Mouse (Mus musculus) E14TG2a.4 (cell line): ENCODE data around the gene Pmm2.

Experiments
- CTCF ChIP-seq: conservative IDR thresholded peaks from 2 replicates; pipeline ENCODE4 v1.5.1; 2014; ENCODE audit warnings: low read length
- POU5F1 ChIP-seq: IDR thresholded peaks from 2 replicates; pipeline ENCODE4 v1.6.1; 2014; ENCODE audit warnings: low read length, borderline replicate concordance

DNA sequence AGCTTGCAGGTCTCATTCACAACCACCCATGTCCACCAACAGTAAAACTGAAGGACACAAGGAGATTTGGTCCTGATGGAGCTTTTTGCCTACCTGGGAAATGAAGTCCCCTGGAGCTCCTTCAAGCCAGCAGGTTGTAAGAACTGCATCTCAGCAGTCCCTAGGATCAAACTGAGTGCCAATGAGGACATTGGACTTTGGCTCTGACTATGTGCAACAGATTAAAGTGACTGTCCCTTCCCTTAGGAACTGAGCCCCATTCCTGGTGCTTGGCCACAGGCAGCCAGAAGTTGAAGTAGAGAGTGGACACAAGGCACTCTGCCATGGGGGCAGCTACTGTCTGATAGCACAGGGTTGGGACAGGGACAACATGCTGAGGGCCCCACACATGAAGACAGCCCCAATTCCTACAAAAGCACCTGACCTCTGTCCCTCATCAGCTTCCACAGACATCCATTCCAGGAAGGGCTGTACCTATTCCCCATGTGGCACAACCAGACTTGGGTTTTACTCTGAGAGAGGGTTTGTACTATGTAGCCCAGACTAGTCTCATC is 50.2 kb downstream of the Pmm2 start:
- no peak for TF ChIP-seq CTCF
- no peak for TF ChIP-seq POU5F1
